Mouse (Mus musculus): ENCODE data around the gene Sde2.

GRCm38 (mm10) chr1:180848511-180849241 lies 2.3 kb upstream of the Sde2 start:
- TF ChIP-seq EP300 (optimal IDR thresholded peaks at IDR 0.05) (no peak), CTCF (IDR thresholded peaks at IDR 0.05; ENCODE audit: low read depth) (no peak)
